Mouse (Mus musculus): ENCODE measurements around the gene Slc35g3. TPM values are rescaled to one million over a fixed set of nuclear protein-coding genes. Genes with fewer than 3 reads are reported as not detected.

Gene Slc35g3
- polyA plus RNA-seq, 1 experiment from 2014 or later = 0.26 TPM

DNA sequence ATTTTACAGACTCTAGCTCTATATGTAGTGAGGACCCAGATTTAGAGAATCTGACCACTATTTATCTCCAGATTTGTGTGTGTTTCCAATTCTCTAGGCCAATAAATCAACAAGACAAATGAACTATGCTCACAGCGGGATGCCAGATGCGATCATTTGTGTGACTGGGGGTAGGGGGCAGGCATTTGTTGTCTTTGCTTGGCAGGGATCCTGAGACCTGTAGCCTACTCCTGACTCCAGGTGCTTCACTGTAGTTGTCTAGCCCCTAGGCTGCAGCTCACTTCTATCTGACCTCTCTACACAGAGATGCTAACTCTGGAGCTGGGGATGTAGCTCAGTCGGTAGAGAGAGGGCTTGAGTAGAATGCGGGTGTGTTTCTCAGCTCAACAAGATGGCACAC lies 20.1 kb upstream of the Slc35g3 start:
- H3K36me3 ChIP-seq = no peaks in the 10 kb centered on the region
- no peaks in the 10 kb centered on the region for H3K27me3 ChIP-seq
- H3K9me3 ChIP-seq = no peaks in the 10 kb centered on the region
- ATAC-seq (ENCODE audit: borderline replicate concordance, extremely low read depth, low FRiP score, low TSS enrichment) = no peak
- no peak overlapping the region for H3K4me2 ChIP-seq
- H3K4me3 ChIP-seq = no peak overlapping the region
- H3K9ac ChIP-seq = no peak overlapping the region
- peaks cover 20% of the 10 kb centered on the region for H3K4me1 ChIP-seq
- 26% methylated on average over 4 of the region's 4 CpGs for WGBS
- no peak overlapping the region for H3K27ac ChIP-seq

- Histone ChIP-seq H3K36me3 (peaks cover 3% of the 10 kb centered on the region; the same call in 1 of the 2 replicates), H3K27me3 (no peaks in the 10 kb centered on the region), H3K4me3 (no peak overlapping the region), H3K4me1 (peaks cover 19% of the 10 kb centered on the region), H3K4me2 (no peak overlapping the region), H3K9me3 (no peaks in the 10 kb centered on the region), H3K27ac (no peak overlapping the region), H3K9ac (no peak overlapping the region)
- WGBS = 34% methylated on average over 7 of the region's 7 CpGs
- ATAC-seq (ENCODE audit: borderline replicate concordance, extremely low read depth, low FRiP score, low TSS enrichment) = no peak
Measured at GRCm38 (mm10) chr11:69778985-69779384, 17.2 kb upstream of the Slc35g3 start.

- Histone ChIP-seq H3K27me3 (no peaks in the 10 kb centered on the region), H3K4me3 (no peak overlapping the region), H3K4me2 (no peak overlapping the region), H3K9me3 (no peaks in the 10 kb centered on the region), H3K4me1 (peaks cover 19% of the 10 kb centered on the region), H3K27ac (no peak overlapping the region), H3K9ac (no peak overlapping the region), H3K36me3 (peaks cover 3% of the 10 kb centered on the region; the same call in 1 of the 2 replicates)
- no peak for ATAC-seq (ENCODE audit: borderline replicate concordance, extremely low read depth, low FRiP score, low TSS enrichment)
- 60% methylated on average over 23 of the region's 23 CpGs for WGBS
Measured at GRCm38 (mm10) chr11:69778258-69778982, 16.7 kb upstream of the Slc35g3 start.

DNA sequence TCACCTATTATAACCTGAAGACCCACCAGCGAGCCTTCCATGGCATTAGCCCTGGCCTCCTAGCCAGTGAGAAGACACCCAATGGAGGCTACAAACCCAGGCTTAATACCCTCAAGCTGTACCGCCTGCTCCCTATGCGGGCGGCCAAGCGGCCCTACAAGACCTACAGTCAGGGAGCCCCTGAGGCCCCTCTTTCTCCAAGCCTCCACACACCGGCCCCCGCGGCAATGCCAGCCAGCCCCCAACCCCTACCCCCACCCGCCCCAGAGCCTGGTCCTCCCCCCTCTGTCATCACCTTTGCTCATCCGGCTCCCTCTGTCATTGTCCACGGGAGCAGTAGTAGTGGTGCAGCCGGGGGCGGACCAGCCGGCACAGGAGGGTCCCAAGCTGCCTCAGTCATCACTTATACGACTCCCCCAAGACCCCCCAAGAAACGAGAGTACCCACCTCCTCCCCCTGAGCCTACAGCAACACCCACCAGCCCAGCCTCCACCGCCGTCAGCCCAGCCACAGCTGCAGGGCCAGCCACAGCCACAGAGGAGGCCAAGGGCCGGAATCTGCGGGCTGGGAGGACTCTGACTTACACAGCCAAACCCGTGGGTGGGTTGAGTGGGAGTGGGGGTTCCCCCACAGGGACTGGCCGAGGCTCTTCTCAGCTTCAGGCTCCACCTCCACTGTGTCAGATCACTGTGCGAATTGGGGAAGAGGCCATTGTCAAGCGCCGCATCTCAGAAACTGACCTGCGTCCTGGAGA lies 15.9 kb upstream of the Slc35g3 start:
- WGBS = 61% methylated on average over 24 of the region's 26 CpGs
- Histone ChIP-seq H3K9me3 (no peaks in the 10 kb centered on the region), H3K4me1 (peaks cover 19% of the 10 kb centered on the region), H3K36me3 (peaks cover 3% of the 10 kb centered on the region; the same call in 1 of the 2 replicates), H3K4me3 (no peak overlapping the region), H3K27me3 (no peaks in the 10 kb centered on the region), H3K4me2 (no peak overlapping the region; the same call in 1 of the 2 replicates), H3K9ac (no peak overlapping the region), H3K27ac (no peak overlapping the region)
- ATAC-seq (ENCODE audit: borderline replicate concordance, extremely low read depth, low FRiP score, low TSS enrichment) = no peak

DNA sequence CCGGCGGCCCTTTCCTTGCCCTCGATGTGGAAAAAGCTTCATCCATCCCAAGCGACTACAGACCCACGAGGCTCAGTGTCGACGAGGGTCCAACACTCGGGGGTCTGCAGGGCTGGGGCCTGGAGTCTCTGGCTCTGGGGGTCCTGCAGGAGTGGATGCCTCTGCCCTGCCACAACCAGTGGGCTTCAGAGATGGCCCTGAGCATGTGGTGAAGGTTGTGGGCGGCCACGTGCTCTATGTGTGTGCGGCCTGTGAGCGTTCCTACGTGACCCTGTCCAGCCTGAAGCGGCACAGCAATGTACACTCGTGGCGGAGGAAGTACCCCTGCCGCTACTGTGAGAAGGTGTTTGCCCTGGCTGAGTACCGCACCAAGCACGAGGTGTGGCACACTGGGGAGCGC lies 14.7 kb upstream of the Slc35g3 start:
- Histone ChIP-seq H3K27me3 (no peaks in the 10 kb centered on the region), H3K4me2 (no peak overlapping the region), H3K4me1 (peaks cover 19% of the 10 kb centered on the region), H3K27ac (no peak overlapping the region), H3K9ac (no peak overlapping the region), H3K36me3 (peaks cover 3% of the 10 kb centered on the region; the same call in 1 of the 2 replicates), H3K4me3 (no peak overlapping the region), H3K9me3 (no peaks in the 10 kb centered on the region)
- 80% methylated on average over 20 of the region's 20 CpGs for WGBS
- ATAC-seq (ENCODE audit: borderline replicate concordance, extremely low read depth, low FRiP score, low TSS enrichment) = no peak

- H3K27me3 ChIP-seq = no peaks in the 10 kb centered on the region
- no peak overlapping the region for H3K4me3 ChIP-seq
- no peak for ATAC-seq (ENCODE audit: borderline replicate concordance, extremely low read depth, low FRiP score, low TSS enrichment)
- peaks cover 19% of the 10 kb centered on the region for H3K4me1 ChIP-seq
- no peak overlapping the region for H3K4me2 ChIP-seq
- H3K36me3 ChIP-seq = peaks cover 3% of the 10 kb centered on the region; the same call in 1 of the 2 replicates
- WGBS = 58% methylated on average over 10 of the region's 10 CpGs
- no peak overlapping the region for H3K9ac ChIP-seq
- H3K9me3 ChIP-seq = no peaks in the 10 kb centered on the region
- H3K27ac ChIP-seq = no peak overlapping the region
Measured at GRCm38 (mm10) chr11:69775716-69776115, 13.9 kb upstream of the Slc35g3 start.

DNA sequence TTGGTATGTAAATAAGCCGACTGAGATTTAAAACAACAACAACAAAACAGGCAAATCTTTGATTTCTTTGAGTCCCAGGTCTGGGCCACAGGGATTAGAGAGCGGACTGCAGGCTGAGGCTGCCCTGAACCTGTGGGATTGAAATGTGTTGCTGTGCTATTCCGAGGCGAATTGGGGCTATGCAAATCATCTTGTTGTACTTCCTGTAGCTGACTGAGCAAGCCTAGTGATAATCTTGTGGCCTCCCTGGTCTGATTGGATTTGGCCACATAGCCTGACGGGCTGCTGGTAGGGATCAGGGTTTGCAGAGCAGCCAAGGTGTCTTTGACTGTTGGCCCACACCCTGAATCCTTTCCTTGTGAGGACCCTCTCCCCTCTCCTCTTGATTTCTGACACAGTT lies 13.2 kb upstream of the Slc35g3 start:
- H3K36me3 ChIP-seq = peaks cover 3% of the 10 kb centered on the region; the same call in 1 of the 2 replicates
- H3K27ac ChIP-seq = no peak overlapping the region
- H3K4me2 ChIP-seq = no peak overlapping the region
- no peaks in the 10 kb centered on the region for H3K27me3 ChIP-seq
- no peak overlapping the region for H3K9ac ChIP-seq
- H3K4me1 ChIP-seq = peaks cover 19% of the 10 kb centered on the region
- 59% methylated on average over 5 of the region's 5 CpGs for WGBS
- ATAC-seq (ENCODE audit: borderline replicate concordance, extremely low read depth, low FRiP score, low TSS enrichment) = no peak
- no peak overlapping the region for H3K4me3 ChIP-seq
- H3K9me3 ChIP-seq = no peaks in the 10 kb centered on the region

GRCm38 (mm10) chr11:69767625-69767909 lies 5.8 kb upstream of the Slc35g3 start:
- WGBS = 45% methylated on average over 4 of the region's 4 CpGs

GRCm38 (mm10) chr11:69766872-69767624 lies 5.3 kb upstream of the Slc35g3 start:
- no peaks in the 10 kb centered on the region for H3K27me3 ChIP-seq

More at GRCm38 (mm10) chr11:69767625-69767909, 5.8 kb upstream of the Slc35g3 start:
- Histone ChIP-seq H3K4me1 (peaks cover 22% of the 10 kb centered on the region), H3K4me3 (peak overlapping the region; percentile 86; the same call in 1 of the 2 replicates), H3K27me3 (no peaks in the 10 kb centered on the region), H3K9me3 (no peaks in the 10 kb centered on the region), H3K4me2 (peak overlapping the region; percentile 60), H3K27ac (no peak overlapping the region), H3K36me3 (no peaks in the 10 kb centered on the region), H3K9ac (no peak overlapping the region)
- ATAC-seq (ENCODE audit: borderline replicate concordance, extremely low read depth, low FRiP score, low TSS enrichment) = no peak

DNA sequence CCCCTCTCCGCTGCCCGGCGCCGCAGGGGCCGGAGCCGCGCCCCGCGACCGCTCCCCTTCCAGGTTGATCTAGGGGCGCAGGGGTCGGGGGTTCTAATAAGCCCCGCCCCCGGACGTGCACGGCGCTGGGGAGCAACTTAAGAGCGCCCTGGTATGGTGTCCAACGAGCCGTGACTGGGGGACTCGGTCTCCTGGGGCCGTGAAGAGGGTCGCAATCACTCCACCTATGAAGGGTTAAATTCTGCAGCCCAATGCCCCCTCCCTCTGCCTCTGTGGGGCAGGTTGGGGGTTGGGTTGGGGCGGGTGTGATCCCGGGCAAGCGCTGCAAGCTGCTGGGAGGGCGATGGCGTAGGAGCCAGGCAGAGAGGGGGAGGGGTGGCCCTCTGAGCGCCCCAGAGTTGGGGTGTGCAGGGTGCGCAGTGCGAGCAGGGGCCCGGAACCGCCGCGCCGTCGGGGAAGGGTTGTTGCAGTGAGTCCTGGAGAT lies 4.4 kb upstream of the Slc35g3 start:
- Histone ChIP-seq H3K9ac (peak overlapping the region; percentile 94), H3K4me1 (peaks cover 22% of the 10 kb centered on the region), H3K4me3 (peak overlapping the region; percentile 86), H3K36me3 (no peaks in the 10 kb centered on the region), H3K27ac (peak overlapping the region; percentile 93), H3K27me3 (no peaks in the 10 kb centered on the region), H3K9me3 (no peaks in the 10 kb centered on the region), H3K4me2 (peak overlapping the region; percentile 60)
- under 1% methylated on average over 37 of the region's 37 CpGs for WGBS
- ATAC-seq (ENCODE audit: borderline replicate concordance, extremely low read depth, low FRiP score, low TSS enrichment) = peak; percentile 78

More at GRCm38 (mm10) chr11:69766872-69767624, 5.3 kb upstream of the Slc35g3 start:
- H3K9me3 ChIP-seq = no peaks in the 10 kb centered on the region
- no peak for ATAC-seq (ENCODE audit: borderline replicate concordance, extremely low read depth, low FRiP score, low TSS enrichment)
- H3K4me2 ChIP-seq = peak overlapping the region; percentile 60
- peak overlapping the region; percentile 86 for H3K4me3 ChIP-seq
- 41% methylated on average over 13 of the region's 13 CpGs for WGBS
- H3K9ac ChIP-seq = peak overlapping the region; percentile 94
- H3K27ac ChIP-seq = no peak overlapping the region
- peaks cover 22% of the 10 kb centered on the region for H3K4me1 ChIP-seq
- H3K36me3 ChIP-seq = no peaks in the 10 kb centered on the region

DNA sequence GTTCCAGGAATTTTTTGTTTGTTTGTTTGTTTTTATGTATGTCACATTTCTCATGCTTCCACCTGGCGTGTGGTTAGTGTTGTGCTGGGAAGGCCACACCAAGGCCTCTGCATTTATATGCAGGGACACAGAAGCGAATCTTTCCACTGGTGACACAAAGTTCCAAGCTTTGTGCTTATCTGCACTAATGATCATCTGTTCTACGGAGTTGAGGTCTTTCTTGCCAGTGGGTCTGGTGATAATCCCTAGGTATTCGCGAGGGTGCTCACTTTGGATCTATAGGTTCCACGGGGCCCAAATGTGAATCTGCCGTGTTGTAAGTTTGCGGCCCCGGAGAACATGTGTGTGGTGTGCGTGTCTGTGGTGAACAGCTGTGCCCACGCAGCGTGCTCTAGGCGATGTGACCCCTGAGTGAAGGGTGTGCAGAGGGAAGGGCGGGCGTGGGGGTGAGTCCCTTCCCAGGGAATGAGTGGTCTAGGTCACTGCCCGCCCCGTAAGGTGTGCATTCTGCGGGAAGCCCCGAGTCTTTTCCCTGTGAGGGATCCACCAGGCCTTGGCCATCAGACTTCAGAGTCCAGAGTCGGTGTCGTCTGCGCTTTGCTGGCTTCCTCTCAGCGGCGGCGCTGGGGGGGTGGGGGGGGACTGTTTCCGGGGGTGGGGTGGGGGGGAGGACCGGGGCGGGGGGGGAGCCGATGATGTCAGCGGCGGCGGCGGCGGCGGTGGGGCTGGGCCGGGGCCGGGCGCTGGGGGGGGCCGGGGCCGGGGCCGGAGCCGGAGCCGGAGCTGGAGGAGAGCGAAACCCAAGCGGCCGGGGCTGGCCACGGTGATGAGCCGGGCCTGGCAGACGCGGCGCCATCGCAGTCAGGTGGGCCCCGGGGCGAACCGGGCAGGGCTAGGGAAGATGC lies 3.7 kb upstream of the Slc35g3 start, which contains the start of gene Zbtb4:
Zbtb4 (plus strand) TSS at position 692 of the 905 bp plus-strand sequence.
- WGBS = 20% methylated on average over 35 of the region's 55 CpGs
- Histone ChIP-seq H3K27me3 (no peaks in the 10 kb centered on the region), H3K4me3 (peak within 1 kb of the TSS; percentile 86), H3K9ac (peak within 1 kb of the TSS; percentile 94), H3K4me2 (peak within 1 kb of the TSS; percentile 60), H3K9me3 (no peaks in the 10 kb centered on the region), H3K27ac (peak within 1 kb of the TSS; percentile 93), H3K4me1 (peaks cover 25% of the 10 kb centered on the region), H3K36me3 (no peaks in the 10 kb centered on the region)
- ATAC-seq (ENCODE audit: borderline replicate concordance, extremely low read depth, low FRiP score, low TSS enrichment) = peak; percentile 66
